Mouse (Mus musculus): ENCODE measurements around the gene Zfp683.

The Zfp683 gene

DNA sequence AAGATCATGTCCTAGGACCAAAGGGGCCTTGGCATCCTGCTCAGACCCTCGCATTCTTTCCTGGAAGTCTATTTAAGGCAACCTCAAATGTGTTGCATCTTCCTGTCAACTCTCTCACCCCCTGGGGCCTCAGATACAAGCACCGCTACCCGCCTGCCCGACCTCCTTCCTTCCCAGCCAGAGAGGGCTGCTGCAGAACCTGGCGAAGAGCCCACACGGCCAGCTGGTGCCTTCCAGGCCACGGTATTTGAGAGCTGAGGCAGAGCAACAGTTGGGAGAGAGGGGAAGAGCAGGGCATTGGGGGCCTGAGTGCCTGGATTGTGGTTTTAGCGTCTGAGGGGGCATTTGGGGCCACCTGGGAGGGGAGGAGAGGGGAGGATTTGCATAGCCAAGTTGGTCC is 1.1 kb upstream of the Zfp683 start:
- DNase-seq = peak; percentile 55 to 58

GRCm38 (mm10) chr4:134058166-134058715 is 4.6 kb downstream of the Zfp683 start:
- DNase-seq = peak in 1 of 2 experiments; percentile 25

DNA sequence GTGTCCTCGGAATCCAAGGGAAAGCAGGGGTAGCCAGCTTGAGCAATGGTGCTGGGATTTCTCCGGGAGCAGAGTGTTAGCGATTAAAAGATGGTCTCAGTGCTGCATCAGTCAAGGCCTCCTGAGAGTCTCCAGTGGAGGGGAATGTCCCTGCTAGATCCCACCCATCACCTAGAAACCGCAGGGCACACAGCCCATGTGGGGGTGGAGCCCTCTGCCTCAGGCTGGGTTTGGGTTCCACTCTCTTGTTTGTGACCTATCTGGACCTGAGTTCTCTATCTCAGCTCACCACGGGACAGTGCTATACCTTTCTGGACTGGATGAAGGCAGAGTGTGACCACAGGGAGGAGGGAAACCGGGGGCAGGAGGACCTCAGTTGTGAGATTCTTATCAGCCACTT is 5.3 kb downstream of the Zfp683 start:
- DNase-seq = no peak

GRCm38 (mm10) chr4:134060135-134060865 is 6.7 kb downstream of the Zfp683 start, which contains the start of gene Crybg2:
Gene Crybg2 (plus strand): TSS chr4:134060815.
- DNase-seq = no peak

DNA sequence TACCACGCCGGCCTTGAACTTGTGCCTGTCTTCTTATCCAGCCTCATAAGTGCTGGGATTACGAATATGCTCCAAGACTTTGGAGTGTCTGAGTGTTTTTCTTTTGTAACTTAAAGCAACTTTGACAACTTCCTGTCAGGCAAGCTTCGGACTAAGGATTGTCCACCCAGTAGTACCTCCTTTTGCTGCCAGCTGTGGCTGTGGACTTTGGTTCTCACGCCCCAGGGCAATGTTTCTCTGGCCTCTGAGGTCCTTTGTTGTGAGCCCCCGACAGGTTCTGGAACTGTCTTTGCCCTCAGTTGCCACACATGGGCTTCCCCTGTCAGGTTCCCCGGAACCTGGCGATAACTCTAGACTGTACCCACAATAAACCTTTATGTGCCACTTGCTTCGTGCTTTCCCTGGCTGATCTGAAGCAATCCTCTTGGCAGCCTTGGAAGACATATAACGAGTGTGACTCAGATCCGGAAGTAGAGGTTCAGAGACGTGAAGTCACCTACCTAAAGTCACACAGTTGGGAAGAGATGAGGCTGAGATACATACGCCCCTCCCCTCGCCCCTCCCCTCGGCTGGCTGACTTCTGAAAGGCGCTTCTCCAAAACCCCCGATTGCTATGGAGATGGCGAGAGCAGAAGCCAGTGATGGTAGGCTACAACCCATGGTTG is 7.7 kb downstream of the Zfp683 start:
- no peak for DNase-seq

DNA sequence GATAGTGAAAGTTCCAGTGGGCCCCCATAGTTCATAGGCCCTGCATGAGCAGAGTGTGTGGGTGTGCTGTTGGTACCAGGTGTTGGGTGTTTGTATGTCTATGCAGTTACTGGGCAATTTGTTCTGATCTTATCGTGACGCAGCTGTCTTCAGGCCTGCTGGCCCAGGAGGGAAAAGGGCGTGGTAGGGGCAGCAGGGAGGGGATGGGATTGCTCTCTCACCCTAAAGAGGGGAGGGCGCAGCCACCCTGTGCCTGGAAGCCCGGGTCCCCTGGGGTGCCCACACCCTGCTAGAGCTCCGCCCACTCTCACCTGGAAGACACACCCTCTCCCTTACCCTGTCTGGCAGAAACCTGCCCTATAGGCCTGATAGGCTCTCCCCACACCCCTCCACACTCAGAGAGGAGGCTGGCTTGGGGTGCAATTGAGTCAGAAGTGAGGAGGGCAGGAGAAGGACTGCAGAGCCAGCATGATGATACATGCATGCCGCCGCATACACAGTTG is 8.4 kb downstream of the Zfp683 start:
- DNase-seq = no peak

- no peak for DNase-seq
Measured at GRCm38 (mm10) chr4:134062561-134062960, 8.9 kb downstream of the Zfp683 start.

DNA sequence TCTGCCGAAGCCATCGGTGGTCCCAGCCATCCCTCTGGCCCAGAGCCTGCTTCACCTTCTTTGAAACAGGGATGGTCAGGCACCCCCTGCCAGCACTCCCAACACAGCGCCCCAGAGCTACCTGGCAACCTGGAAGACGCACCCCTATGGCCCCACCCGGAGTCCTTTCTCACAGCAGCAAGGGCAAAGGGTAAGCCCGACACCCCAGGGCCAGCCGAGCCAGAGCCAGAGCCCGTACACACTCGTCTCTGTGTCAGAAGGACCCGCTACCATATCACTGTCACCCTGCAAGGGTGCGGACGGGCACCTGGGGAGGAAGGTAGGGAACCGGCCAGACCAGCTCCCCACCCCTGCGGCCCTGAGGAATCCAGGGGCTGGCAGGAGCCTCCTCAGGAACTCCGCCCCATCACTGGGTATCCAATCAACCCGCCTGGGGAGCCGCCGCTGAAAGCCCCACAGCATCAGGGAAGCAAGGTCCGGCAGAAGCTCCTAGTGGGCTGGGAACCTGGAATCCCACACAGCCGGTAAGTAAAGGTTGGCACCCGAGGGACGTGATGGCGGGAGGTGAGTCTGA is 11.9 kb downstream of the Zfp683 start:
- DNase-seq = peak; percentile 25 to 50

- peak in 1 of 2 experiments; percentile 44 for DNase-seq
Measured at GRCm38 (mm10) chr4:134067383-134067782, 13.7 kb downstream of the Zfp683 start.

- no peak for DNase-seq
Measured at GRCm38 (mm10) chr4:134067833-134068544, 14.4 kb downstream of the Zfp683 start.

DNA sequence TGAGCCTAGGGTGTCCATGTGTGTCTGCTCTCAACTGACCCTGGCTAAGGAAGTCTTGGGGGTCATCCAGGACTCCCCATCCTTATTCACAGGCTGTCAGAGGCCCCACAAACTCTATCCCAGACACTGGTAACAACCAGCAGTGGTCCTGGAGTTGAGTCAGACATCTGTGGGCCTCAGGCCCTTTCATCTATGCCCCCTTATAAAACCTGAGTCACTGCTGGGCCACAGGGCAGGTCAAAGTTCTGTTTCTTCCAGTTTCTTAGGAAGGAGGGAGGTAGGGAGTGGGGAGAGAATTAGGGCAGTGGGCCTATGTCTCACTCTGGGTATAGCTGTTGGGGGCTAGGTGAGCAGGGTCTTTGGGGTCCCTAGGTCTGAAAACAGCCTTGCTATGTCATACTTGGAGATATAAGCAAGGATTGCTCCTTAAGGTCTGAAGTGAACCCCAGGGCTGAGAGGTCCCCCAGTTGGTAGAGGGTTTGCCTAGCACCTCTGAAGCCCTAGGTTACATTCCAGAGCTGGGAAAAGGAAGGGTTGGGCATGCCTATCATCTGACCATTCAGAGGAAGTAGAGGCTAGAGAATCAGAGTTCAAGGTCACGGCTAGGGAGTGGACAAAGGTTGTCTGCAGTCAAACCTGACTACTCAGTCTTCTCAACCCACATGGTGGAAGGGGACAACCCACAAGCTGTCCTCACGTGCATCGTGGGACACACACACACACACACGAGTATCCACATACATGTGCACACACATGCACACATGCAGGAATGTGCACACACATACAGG is 15.3 kb downstream of the Zfp683 start:
- no peak for DNase-seq

- peak; percentile 79 to 88 for DNase-seq
Measured at GRCm38 (mm10) chr4:134078694-134079093, 25.1 kb downstream of the Zfp683 start.

GRCm38 (mm10) chr4:134080674-134081073 is 27.0 kb downstream of the Zfp683 start:
- no peak for DNase-seq

GRCm38 (mm10) chr4:134081730-134082386 is 28.2 kb downstream of the Zfp683 start:
- peak; percentile 86 to 92 for DNase-seq

- DNase-seq = no peak
Measured at GRCm38 (mm10) chr4:134082460-134082859, 28.8 kb downstream of the Zfp683 start.

DNA sequence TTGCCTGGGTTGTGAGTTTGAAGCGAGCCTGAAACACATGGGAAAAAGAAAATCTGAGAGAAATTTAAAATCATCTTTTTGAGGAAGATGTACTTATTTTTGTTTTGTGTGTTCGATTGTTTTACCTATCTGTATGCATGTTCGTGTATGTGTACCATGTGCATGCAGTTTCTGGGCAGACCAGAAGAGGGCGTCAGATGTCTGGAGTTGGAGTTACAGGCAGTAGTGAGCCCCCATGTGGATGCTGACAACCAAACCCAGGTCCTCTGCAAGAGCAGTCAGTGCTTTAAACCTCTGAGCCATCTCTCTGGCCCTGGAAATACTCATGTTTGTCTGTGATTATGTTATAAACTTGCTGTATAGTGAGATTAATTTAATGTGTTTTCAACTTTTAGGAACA is 31.4 kb downstream of the Zfp683 start:
- no peak for DNase-seq

DNA sequence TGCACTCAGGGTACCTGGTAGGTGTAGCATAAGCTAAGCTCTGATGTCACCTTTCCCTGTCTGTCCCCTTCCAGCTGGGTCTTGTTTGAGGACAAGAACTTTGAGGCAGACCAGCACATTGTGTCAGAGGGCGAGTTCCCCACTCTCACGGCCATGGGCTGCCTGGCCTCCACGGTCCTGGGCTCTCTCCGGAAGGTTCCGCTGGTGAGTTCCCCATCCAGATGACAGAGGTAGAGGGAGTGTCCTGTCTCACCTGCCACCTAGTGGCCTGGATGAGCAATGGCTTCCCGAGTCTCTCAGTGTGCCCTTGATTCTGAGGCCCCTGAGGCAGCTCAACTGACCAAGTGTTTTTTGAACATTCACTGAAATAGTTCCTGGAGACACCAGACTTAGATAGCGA is 33.8 kb downstream of the Zfp683 start:
- peak; percentile 44 to 67 for DNase-seq

DNA sequence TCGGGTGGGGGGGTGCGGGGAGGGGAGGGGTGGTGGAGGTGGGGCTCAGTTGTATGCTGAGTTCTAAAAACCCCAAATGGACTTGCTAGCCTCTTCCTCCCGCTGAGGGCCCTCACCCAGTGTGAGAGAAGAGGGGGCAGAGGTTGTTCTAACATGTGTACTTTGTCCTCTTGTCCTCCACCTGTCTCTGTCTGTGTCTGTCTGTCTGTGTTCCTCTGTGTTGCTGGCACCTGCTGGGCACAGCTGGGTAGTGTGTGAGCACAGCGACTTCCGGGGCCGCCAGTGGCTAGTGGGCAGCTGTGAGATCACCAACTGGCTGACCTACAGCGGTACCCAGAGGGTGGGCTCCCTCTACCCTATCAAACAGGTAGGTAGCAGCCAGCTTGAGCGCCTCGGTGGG is 35.4 kb downstream of the Zfp683 start:
- no peak for DNase-seq

- no peak for DNase-seq
Measured at GRCm38 (mm10) chr4:134090521-134091224, 37.0 kb downstream of the Zfp683 start.

- no peak for DNase-seq
Measured at GRCm38 (mm10) chr4:134091225-134091529, 37.5 kb downstream of the Zfp683 start.

Measured in kidney, postnatal 4 days (tissue).